Mouse (Mus musculus): ENCODE data around the gene Mpnd. TPM values are rescaled to one million over a fixed set of nuclear protein-coding genes. Genes with fewer than 3 reads are reported as not detected.

The Mpnd gene
- total and polyA plus RNA-seq, 3 experiments: 24.5 to 55.1 (median 26.8) TPM

DNA sequence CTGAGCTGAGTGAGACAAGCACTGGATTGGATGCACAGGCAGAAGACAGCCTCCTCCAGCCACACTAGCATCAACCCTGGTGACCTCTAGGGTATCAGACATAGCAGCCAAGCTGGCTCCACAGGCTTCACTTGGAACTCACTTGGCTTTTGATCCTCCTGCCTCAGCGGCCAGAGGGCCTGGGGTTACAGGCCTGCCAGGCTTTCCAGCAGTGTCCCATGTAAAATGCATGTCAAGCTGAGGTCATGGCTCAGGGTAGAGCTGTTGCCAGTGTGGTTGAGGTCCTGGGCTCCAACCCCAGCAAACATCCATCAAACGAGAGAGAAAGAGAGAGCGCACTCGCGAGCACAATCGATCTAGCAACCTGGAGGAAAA, 29.2 kb downstream of the Mpnd start:
- Histone ChIP-seq H3K4me2 (ENCODE audit: insufficient read depth, low read depth, poor library complexity, severe bottlenecking) (peak overlapping the region; percentile 88), H3K4me1 (ENCODE audit: control insufficient read depth in 1 of 2, insufficient read depth in 2 of 2) (peaks cover 19 to 59% of the 10 kb centered on the region in 2 experiments), H3K79me2 (replicated peaks; ENCODE audit: control insufficient read depth, extremely low read depth, insufficient read depth, poor library complexity, severe bottlenecking) (peaks cover 63% of the 10 kb centered on the region), H3K27me3 (replicated peaks) (no peaks in the 10 kb centered on the region), H3K36me3 (replicated peaks in 1 of 2; ENCODE audit: control insufficient read depth in 1 of 2, insufficient read depth in 1 of 2, low read length in 1 of 2) (peaks cover 13 to 41% of the 10 kb centered on the region in 2 experiments), H3K27ac (ENCODE audit: insufficient read depth, low read depth) (no peak overlapping the region), H3K9me3 (replicated peaks; ENCODE audit: low read length) (no peaks in the 10 kb centered on the region), H3K9ac (ENCODE audit: insufficient read depth, low read depth) (peak overlapping the region; percentile 78; the same call in 1 of the 2 replicates), H3K4me3 (replicated peaks in 1 of 3; ENCODE audit: low read depth in 2 of 3, low read length in 2 of 3, poor library complexity in 1 of 3) (peak overlapping the region in 2 of 3 experiments; percentile 94 to 98)
- TF ChIP-seq CTCF (conservative IDR thresholded peaks at IDR 0.05 in 1 of 2, IDR thresholded peaks at IDR 0.05 in 1 of 2; ENCODE audit: low read depth in 2 of 2, low read length in 2 of 2) (no peak), SIN3A (IDR thresholded peaks at IDR 0.05; ENCODE audit: low read length) (no peak), MAX (IDR thresholded peaks at IDR 0.05; ENCODE audit: low read length) (no peak), ELF1 (IDR thresholded peaks at IDR 0.05; ENCODE audit: low read depth, low read length) (no peak), HCFC1 (IDR thresholded peaks at IDR 0.05; ENCODE audit: low read depth, low read length) (no peak), USF1 (IDR thresholded peaks at IDR 0.05; ENCODE audit: low read depth, low read length) (no peak), TBP (conservative IDR thresholded peaks at IDR 0.05; ENCODE audit: low read depth, low read length) (no peak), ZMIZ1 (IDR thresholded peaks at IDR 0.05; ENCODE audit: low read depth, low read length) (no peak), EP300 (IDR thresholded peaks at IDR 0.05; ENCODE audit: low read length) (no peak), BHLHE40 (IDR thresholded peaks at IDR 0.05; ENCODE audit: low read depth, low read length) (no peak), CHD1 (IDR thresholded peaks at IDR 0.05; ENCODE audit: low read depth, low read length) (no peak), ZKSCAN1 (IDR thresholded peaks at IDR 0.05; ENCODE audit: borderline replicate concordance, low read depth, low read length) (no peak), RAD21 (IDR thresholded peaks at IDR 0.05; ENCODE audit: low read depth, low read length) (no peak), ZNF384 (IDR thresholded peaks at IDR 0.05; ENCODE audit: low read depth, low read length) (no peak), JUND (conservative IDR thresholded peaks at IDR 0.05; ENCODE audit: low read depth, low read length) (no peak)
- DNase-seq (ENCODE audit: extremely low read depth): no peak
- dilution Hi-C loops (cut with MboI; ENCODE audit: extremely low pct_ligation_motif_present, extremely low pct_unique_long_range_greater_than_20kb, low sequenced_read_pairs): no loop called here
- in situ Hi-C loops (cut with MboI; ENCODE audit: low pct_ligation_motif_present, low pct_unique_long_range_greater_than_20kb, low sequenced_read_pairs): no loop called here

DNA sequence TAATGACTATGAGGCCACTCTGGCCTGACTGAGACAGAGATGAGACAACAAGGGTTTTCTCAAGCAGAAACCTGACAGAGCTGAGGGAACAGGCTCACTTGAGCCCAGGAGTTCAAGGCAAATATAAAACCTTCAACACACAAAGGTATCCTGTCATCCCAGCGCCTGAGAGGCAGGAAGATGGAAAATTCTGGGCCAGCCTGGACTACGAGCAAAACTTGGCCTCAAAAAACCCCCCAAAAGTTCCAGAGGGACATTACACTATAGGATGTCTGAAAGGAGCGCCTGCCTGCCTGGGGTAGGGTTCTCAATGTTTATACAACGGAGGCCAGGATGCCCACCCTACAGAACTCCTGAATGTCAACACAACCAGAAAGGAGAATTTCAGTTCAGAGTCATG, 29.7 kb downstream of the Mpnd start:
- Histone ChIP-seq H3K36me3 (replicated peaks in 1 of 2; ENCODE audit: control insufficient read depth in 1 of 2, insufficient read depth in 1 of 2, low read length in 1 of 2) (peaks cover 10 to 37% of the 10 kb centered on the region in 2 experiments), H3K9ac (ENCODE audit: insufficient read depth, low read depth) (peak overlapping the region; percentile 78), H3K4me3 (replicated peaks in 1 of 3; ENCODE audit: low read depth in 2 of 3, low read length in 2 of 3, poor library complexity in 1 of 3) (peak overlapping the region; percentile 74 to 98 (median 94)), H3K4me2 (ENCODE audit: insufficient read depth, low read depth, poor library complexity, severe bottlenecking) (peak overlapping the region; percentile 88), H3K9me3 (replicated peaks; ENCODE audit: low read length) (no peaks in the 10 kb centered on the region), H3K27me3 (replicated peaks) (no peaks in the 10 kb centered on the region), H3K79me2 (replicated peaks; ENCODE audit: control insufficient read depth, extremely low read depth, insufficient read depth, poor library complexity, severe bottlenecking) (peaks cover 58% of the 10 kb centered on the region), H3K27ac (ENCODE audit: insufficient read depth, low read depth) (no peak overlapping the region), H3K4me1 (ENCODE audit: control insufficient read depth in 1 of 2, insufficient read depth in 2 of 2) (peaks cover 19 to 56% of the 10 kb centered on the region in 2 experiments)
- dilution Hi-C loops (cut with MboI; ENCODE audit: extremely low pct_ligation_motif_present, extremely low pct_unique_long_range_greater_than_20kb, low sequenced_read_pairs): no loop called here
- DNase-seq (ENCODE audit: extremely low read depth): no peak
- TF ChIP-seq USF2 (conservative IDR thresholded peaks at IDR 0.05; ENCODE audit: low read depth, low read length) (no peak), ETS1 (conservative IDR thresholded peaks at IDR 0.05; ENCODE audit: low read depth, low read length) (no peak), BHLHE40 (IDR thresholded peaks at IDR 0.05; ENCODE audit: low read depth, low read length) (no peak), RCOR1 (conservative IDR thresholded peaks at IDR 0.05; ENCODE audit: low read depth, low read length) (no peak), RAD21 (IDR thresholded peaks at IDR 0.05; ENCODE audit: low read depth, low read length) (no peak), KAT2A (IDR thresholded peaks at IDR 0.05; ENCODE audit: insufficient replicate concordance, low read length) (no peak), ZMIZ1 (IDR thresholded peaks at IDR 0.05; ENCODE audit: low read depth, low read length) (no peak)
- in situ Hi-C loops (cut with MboI; ENCODE audit: low pct_ligation_motif_present, low pct_unique_long_range_greater_than_20kb, low sequenced_read_pairs): no loop called here
